Mouse (Mus musculus): ENCODE data around the gene Tox3. TPM values are rescaled to one million over a fixed set of nuclear protein-coding genes. Genes with fewer than 3 reads are reported as not detected.

The Tox3 gene
- not detected in 2 replicates for total RNA-seq (2017)

DNA sequence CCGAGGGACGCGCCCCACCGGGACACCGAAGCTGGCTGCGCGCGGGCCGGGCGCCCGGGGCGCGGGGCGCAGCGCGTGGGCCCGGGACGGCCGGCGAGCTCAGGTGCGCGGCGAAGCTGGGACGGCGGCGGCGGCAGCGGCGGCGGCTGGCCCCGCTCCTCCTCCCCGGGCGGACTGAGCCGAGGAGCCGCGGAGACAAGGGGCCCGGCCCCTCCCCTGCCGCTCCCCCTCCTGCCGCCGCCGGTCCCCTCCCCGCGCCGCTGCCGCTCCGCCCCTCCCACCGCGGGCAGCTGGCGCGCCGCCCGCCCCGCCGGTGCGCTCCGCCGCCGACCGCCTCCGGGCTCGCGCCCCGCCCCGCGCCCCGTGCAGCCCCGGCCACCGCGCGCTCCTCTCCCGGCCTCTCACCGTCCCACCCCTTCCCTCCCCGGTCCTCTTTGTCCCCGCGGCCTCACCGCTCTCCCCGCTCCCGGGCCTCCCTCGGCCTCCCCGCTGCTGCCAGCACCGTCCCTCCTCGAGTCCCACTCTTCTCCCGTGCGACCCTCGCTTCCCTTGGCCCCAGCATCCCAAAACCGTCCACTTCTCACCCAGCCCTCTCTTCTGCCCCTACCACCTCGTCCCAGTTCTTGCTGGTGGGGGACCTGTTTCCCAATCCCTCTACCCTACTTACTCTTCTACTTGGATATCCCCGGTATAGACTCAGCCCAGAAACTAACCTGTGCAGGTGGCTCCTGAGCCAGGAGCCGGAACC, at the start of gene Tox3:
Tox3 (minus strand) TSS at position 166 of the 748 bp plus-strand sequence.
- peak; percentile 42 for ATAC-seq (replicated peaks; ENCODE audit: low read depth, poor library complexity, severe bottlenecking)

DNA sequence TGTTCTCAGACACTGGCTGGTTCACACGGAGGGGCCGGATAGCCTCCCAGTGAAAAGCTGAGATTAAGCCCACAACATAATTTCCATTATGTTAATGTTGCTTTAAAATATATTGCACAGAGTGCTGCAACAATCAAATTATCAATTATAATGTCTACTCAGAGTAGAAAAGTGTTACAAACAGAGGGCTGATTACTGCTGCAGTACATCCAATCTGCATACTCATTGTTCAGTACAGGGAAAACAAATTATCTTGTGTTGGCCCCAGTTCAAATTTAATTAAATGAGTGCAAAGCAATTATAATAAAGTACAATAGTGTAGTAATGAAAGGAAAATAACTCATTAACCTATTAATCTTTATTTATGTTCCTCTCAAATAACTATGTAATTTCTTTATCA, 44.5 kb upstream of the Tox3 start:
- ATAC-seq (replicated peaks; ENCODE audit: low read depth, poor library complexity, severe bottlenecking): no peak

DNA sequence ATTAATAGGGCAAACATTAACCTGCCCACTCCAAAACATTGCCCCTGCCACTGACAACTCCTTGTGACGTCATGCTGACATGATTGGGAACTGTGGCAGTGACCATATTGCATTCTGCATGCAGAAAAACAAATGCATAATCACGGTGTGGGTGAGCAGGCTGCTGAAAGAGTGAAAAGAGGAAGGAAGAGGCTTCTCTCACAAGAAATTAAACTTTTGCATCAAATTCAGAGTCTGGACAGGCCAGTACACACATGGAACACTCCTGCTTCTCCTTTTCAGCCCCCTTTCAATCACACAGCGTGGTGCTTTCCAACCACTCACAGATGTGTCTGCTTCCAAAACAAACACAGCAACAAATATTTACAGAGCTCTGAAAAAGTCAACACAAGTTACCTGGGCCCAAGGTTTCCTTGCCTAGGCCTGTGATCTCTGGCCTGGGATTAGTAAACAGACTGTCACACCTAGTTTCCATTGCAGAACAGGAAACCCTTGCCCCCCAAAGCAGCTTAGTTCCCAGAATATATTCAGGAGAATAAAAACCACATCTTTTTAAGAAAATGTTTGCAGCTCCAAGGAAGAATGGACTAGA, 43.4 kb upstream of the Tox3 start:
- ATAC-seq (replicated peaks; ENCODE audit: low read depth, poor library complexity, severe bottlenecking): peak; percentile 94

DNA sequence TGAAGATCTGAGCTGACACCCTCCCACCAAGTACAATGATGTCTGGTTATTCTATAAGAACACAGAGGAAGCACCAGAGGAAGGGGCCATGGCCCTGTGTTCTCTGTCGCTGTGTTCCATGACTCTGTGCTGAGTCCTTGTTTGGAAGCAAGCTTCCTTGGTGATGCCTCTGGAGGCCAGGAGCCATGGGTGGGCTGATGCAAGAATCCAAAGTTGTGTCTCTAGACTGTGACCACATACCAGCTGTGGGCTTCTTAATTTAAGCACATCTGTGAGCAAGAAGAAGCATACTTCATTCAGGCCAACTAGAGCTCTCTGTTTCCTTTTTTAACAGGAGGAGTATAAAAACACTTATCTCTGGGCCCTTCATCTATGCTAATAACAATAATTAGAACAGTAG, 42.7 kb upstream of the Tox3 start:
- peak; percentile 55 for ATAC-seq (replicated peaks; ENCODE audit: low read depth, poor library complexity, severe bottlenecking)

DNA sequence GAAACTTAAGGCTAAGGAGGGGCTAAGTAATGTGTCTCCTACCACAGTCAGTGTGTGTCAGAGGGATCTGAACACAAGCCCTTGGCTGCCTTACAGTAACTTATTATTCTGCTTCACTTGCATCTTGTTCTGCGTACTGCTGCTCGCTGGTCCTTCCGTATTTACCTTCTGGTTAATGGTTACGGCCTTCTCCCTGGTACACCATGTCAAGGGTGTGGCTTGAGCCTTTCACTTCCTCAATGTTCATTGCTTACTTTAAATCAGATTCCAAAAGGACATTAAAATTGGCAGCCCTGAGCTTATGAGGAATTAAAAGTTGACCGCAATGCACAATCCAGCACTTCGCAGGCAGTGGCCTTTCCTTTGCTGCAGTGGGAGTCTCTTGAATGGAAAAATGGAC, 30.9 kb upstream of the Tox3 start:
- peak; percentile 45; the same call in 1 of the 2 replicates for ATAC-seq (replicated peaks; ENCODE audit: low read depth, poor library complexity, severe bottlenecking)

DNA sequence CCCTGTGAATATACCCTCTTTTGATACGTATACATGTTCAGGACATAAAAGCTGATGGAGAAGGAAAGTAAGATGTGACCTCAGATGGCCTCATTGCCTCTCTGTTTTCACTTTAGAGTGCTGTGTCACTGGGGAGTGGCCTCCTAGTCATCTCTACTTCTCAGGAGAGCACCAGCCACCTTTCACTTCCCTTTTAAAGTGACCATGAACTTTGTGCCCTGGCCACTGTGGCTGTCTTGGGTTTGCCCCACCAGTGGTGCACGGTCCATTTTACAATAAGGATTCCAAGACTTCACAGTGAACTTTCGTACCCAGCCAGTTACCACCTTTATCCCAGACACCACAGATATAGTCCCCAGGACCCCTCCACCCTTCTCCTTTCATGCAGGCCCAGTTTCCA, 29.9 kb upstream of the Tox3 start:
- ATAC-seq (replicated peaks; ENCODE audit: low read depth, poor library complexity, severe bottlenecking): peak; percentile 96

DNA sequence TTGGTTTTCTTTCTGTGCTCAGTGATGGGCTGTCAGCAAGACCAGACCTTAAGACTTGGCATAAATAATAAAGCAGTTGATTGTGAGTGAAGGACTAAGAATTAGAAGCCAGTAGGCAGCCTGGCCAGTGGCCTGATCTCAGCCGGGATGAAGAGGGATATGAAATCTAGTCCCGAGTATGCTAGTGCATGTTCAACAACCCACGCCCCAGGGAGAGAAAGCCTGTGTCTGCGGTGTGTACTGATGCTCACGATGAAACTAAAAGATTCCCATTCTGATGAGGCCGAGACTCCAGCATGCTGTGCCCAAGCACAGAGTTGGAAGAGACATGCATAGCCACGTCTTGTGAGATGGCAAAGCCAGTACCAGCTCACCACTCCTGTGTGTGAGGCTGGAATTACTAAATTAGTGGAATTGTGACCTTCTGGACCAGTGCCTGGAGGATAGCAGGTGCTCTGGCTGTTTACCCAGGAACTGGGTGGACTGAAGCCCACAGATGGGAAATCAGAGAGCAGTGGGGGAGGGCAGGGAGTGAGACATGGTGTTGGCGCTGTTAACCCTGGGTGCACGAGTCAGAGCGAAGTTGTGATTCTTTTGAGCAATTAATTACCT, 23.6 kb upstream of the Tox3 start:
- ATAC-seq (replicated peaks; ENCODE audit: low read depth, poor library complexity, severe bottlenecking): no peak

DNA sequence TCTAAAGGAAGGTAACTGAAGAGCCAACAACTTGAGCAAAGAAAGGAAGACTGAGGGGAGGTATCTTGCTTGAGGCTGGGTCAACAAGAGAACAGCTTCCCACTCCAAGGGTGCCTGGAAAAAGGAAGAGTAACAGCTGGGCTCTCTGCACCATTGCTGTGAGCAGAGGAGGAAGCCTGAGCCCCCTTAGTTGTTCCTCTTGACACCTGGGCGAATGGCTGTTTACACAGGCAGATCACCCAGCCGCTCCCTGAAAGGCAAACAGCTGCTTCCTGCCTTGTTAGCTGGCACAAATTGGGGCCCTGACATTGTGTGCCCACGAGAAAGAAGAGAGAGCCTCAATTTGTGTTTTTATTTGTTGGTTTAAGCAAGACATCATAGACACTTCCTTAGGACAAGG, 21.7 kb upstream of the Tox3 start:
- ATAC-seq (replicated peaks; ENCODE audit: low read depth, poor library complexity, severe bottlenecking): no peak

DNA sequence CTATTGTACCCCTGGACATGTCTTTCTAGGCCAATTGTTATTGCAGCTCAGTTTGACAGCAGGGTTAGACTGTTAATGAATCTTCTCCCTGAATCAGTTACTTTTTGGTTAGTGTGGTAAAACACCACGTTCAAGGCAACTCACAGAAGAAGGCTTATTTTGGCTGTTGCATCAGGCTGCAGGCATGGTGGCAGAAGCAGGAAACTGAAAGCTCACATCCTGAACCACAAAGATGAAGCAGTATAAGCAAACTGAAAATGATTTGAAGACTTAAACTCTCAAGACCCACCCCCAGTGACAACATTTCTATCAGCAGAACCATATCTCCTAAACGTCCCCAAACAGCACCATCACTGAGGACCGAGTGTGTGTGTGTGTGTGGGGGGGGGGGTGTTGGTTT, 8.6 kb upstream of the Tox3 start:
- ATAC-seq (replicated peaks; ENCODE audit: low read depth, poor library complexity, severe bottlenecking): peak; percentile 97

DNA sequence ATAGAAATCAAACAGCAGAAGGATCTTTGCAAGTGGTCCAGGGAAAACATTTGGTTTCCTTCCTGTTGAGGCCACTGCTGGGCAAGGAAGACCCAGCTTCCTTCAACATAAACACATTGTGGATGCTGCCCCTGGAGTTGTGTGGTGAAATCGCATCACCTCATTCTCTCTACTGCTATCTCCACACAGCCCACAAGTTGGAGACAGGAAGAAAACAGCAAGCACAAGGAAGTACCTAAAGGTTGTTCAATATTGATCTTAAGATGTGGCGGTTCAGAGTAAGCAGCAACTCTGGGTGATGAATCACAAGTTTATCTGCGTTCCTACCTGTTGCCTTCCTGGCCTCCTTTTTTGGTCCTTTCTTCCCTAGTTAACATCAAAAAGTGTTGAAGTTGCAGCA, 6.6 kb upstream of the Tox3 start:
- no peak for ATAC-seq (replicated peaks; ENCODE audit: low read depth, poor library complexity, severe bottlenecking)

DNA sequence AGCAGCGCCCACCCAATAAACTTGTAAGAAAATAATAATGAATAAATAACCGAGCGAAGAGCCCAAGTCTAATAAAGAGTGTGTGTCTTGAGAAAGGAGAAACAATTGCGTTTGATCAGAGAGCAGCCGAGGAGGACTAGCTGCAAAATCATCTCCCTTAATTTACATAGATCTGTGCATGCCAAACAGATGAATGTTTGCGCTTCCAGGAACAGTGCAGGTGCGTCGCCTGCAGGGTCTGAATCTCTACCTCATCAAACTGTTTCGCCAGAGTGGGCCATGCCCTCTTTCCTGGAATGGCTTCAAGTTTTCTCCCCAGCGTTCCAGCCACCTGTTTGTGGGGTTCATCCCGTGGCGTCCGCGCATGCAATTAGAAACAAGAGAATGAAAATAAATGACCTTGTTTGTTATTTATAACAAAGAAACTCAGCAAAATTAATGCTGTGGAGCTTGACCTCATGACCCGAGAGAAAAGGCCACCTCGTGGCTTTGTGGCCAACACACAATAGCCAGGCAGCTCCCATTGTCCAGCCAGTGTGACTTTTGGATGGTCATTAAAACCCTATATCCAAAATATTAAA, 5.9 kb upstream of the Tox3 start:
- no peak for ATAC-seq (replicated peaks; ENCODE audit: low read depth, poor library complexity, severe bottlenecking)

DNA sequence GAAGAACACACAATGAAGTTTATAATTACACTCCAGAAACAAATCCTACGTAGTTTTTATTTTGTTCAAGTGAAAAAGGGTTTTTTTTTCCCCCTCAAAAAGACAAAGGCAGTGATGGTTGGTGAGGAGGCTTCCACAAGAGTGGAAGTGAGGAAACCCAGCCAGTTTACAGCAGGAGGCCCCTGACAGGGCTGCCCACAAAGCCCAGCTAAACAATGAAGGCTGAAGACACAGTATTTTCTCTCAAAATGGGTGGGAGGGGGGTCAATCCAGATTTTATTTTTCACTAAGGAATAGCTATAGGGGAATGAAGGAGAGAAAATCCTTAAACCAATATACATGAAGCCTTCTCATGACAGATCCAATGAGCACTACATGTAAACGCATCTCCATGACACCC, 5.4 kb upstream of the Tox3 start:
- ATAC-seq (replicated peaks; ENCODE audit: low read depth, poor library complexity, severe bottlenecking): no peak

DNA sequence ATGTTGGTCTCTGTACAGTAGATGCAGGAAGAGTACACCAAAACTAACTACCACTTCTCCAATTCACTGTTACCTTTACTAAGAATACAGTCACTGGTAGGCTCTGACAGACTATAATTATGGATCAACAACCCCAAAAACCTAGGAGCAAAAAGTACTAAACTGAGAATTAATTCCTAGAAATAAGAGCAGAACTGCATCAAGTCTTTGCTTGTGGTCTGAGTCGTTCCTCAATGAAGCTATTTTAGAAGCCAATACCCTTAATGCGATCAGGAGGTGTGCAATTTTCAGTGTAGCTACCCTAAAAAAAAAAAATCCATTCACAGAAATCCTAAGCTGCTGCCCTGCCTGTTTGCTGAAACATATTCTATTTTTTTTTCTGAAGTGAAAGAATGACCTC, 4.8 kb upstream of the Tox3 start:
- no peak for ATAC-seq (replicated peaks; ENCODE audit: low read depth, poor library complexity, severe bottlenecking)

DNA sequence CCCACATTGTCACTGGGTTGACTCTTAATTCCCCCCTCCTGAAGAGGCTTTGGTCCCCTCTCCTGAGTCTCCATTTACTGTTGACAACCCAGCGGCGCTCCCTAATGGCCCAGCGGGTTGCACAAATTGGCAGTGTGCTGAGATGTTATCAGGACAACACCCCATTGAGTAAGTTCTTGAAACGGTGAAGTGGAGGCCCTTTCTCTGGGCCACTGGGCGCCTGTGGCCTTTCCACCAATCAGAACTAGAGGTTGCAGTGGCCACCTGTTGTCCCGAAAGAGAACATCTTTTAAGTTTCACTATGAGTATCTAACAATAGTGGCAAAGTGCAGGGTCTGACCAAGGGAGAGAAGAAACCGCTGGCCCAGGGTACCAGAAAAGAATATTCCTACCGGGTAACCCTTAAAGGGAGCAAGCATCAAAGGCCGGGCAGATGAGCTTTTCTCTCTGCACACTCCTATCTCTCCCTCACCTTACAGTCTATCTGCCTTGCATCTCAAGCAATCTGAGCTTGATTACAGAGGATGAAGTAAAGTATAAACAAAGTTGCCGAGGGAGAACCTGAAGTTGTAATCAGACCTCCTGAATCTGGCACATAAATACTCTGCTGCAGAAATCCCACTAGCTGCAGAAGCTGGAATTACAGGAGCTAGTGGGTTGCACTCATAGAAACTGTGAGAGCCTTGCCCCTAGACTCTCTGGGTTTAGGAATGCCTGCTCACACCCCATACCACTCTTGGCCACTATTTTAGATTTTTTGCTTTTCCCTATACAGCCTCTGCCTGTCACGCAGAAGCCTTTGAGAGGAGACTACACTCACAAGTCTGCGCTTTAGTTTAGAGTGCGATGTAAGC, 1.8 kb upstream of the Tox3 start:
- ATAC-seq (replicated peaks; ENCODE audit: low read depth, poor library complexity, severe bottlenecking): no peak; the same call in 1 of the 2 replicates

DNA sequence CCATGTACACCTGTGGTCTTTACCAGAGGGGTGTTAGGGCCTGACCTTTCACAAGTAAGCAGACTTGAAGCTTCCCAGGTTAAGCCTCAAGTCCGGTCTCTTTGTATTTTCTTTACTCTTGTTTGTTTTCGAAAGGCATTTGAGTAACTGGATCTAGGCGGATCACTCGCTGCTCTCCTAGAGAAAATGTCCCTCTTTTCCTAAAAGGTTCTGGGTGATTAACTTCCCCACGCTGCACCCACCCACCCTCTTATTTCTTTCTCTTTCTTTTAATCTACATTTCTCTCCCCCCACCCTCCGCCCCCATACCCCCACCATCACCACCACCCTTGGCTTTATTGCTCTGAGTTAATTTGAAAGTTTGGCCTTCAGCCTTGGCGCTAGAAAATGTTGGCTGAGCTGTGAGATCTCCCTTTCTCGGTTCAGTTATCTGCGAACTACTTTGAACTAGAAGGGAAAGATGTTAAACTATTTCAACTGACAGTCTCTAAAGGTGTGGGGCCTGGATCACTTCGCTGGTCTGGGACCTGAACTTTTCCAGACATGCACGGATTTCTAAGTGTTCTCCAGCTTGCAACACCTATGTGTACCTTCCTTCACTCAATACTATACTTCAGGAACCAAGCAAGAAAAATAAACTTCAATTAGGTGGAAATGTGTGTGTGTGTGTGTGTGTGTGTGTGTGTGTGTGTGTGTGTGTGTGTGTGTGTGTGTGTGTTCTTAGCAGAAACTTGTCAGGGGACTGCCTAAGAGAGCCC, 962 bp upstream of the Tox3 start:
- no peak for ATAC-seq (replicated peaks; ENCODE audit: low read depth, poor library complexity, severe bottlenecking)

DNA sequence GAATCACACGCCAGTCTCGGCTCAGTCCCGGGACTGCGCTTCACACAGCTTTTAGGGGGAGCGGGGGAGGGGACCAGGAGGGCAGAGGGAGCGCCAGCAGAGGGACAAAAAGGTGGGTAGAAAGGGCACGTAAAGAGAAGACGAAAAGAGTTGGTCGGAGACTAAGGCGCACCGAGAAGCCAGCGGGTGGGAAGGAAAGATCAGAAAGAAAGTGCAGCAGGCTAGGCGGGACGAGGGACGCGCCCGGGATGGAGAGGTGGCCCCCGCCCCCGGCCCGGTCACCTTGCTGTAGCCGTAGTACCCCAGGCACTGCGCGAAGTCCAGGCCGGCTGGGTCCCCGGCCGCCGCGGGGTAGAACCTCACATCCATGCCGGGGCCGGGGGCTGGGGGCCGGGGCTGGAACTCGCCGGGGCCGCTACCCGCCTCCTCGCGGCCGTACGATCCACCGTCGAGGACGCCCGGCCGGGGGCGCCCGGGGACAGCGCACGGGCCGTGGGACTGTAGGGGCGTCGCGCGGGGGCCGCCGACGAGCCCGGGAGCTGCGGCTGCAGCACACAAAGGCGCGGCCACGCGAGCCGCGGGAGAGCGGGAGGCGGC, 464 bp downstream of the Tox3 start:
- ATAC-seq (replicated peaks; ENCODE audit: low read depth, poor library complexity, severe bottlenecking): no peak

DNA sequence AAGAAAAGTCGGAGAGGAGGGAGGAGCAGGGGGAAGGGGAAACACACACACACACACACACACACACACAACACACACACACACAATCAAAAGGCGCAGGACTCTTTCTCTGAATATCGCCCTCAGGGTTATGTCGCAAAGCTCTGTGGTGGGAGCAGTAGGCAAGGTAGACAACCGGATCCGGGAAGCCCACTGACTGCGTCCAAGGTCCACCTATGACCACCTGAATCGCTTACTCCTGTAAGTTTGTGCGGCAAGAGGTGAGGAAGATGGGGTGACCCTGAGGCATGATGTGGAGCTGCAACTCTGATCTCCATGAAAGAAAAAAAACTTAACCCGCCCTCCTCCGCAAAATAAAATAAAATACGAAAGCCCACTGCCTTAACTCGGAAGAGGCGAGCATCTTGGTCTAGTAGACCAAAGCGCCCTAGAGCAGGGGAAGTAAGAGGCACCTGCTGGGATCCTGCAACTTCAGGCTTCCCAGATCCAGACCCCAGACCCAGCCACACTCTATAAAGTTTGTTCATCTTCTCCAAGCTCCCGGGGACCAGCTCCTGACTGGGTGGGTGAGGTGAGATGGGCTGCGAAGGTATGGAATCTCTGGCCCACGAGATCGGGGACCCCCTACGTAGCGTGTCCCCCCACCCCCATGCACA, 1.1 kb downstream of the Tox3 start:
- no peak for ATAC-seq (replicated peaks; ENCODE audit: low read depth, poor library complexity, severe bottlenecking)

DNA sequence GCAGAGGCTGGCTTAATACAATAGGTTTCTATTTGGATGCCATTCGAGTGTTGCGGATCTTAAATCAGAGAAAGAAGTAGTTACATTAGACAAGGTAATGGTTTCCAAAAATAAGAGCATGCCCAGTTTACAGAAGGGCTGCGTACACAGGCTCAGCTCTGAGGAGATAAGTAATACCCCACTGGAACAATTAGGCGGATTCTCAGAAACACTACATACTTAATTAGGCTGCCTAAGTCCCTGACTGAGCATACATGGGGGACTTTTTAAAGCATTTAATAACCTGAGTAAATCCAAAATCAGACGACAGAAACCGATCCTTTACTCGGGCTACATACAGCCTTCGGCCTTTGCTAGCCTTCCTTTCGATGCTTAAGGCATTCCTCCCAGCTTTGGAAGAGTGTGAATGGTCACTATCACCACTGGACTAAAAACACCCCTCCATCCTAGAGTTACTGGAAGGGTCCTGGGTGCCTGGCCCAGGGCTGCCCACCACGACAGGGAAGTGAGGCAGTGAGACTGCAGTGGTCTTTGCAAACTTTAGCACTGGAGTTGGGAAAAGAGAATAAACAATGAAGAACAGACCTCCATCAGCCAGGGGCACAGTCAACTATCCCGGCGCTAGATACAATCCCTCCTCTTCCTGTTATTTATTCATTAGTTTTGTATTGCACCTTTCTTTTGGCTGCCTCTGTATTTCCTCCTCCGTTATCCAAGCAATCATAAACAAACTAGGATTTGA, 1.8 kb downstream of the Tox3 start:
- ATAC-seq (replicated peaks; ENCODE audit: low read depth, poor library complexity, severe bottlenecking): no peak

Measured in common myeloid progenitor, adult 5-6 weeks (primary cell).